In the genomic region with DNA sequence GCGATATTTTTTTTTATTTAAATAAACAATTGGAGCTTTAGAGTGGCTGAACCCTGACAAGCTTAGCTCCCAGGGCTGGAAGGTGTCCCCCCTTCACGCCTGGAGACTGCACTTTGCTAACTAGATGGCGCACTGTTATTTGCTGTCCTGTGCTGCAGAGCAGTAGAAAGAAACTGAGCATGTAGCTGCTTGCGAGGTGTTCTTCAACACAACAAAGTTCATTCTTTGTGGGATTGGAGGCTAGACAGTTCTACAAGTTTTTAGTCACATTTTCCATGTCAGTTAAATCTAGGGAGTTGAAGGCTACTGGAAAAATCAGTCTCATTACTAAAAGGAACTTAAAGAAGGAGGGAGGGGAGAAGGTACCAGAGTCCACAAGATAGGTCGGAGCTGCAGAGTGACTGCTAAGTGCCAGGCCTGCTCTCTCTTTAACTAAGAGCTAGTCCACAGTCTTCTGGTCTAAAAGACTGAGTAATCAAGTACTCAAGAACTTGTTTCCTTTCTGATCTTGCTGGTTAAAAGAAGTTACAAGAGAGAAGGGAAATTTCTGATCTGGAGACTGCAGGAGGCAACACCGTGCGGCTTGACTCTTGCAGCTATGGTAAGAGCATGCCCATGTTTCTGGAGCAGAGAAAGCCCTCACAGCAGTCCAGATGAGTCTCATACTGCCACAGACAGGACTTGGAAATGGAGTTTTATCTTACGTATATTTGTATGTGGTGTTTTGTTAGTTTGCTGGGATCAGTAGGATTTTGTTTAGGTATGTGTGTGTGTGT, we compare ENCODE assay signal across 9 mouse cellular contexts. TPM values are rescaled to one million over a fixed set of nuclear protein-coding genes. Genes with fewer than 3 reads are reported as not detected.
DNase-seq lines count a peak whose midpoint lies in the region; ATAC-seq and TF ChIP-seq lines count a peak whose summit lies in the region.
"Had no signal": no experiment of that assay in that cellular context is flagged by ENCODE, and none has a peak within 500 bp of the region (broad histone marks: within the 10 kb centered on the region; RNA-seq: fewer than 3 reads in every experiment).

No protein-coding gene starts in this region.

- WGBS in neural tube, embryonic 15.5 days, result 44% methylated on average over 8 of the region's 8 CpGs
- WGBS in heart, embryonic 15.5 days, result 41% methylated on average over 8 of the region's 8 CpGs
- WGBS in stomach, postnatal 0 days, result 56% methylated on average over 8 of the region's 8 CpGs
- 44% methylated on average over 8 of the region's 8 CpGs for WGBS in kidney, embryonic 15.5 days

- H3K4me3 ChIP-seq in neural tube, embryonic 15.5 days (replicated peaks), result no peak overlapping the region
- H3K4me3 ChIP-seq in heart, embryonic 15.5 days, result peak overlapping the region; percentile 67
- no peak overlapping the region for H3K4me3 ChIP-seq in stomach, postnatal 0 days (ENCODE audit: low read depth, low read length)
- no peak overlapping the region for H3K4me3 ChIP-seq in kidney, embryonic 15.5 days (replicated peaks)
- H3K4me3 ChIP-seq: hindbrain, embryonic 10.5 days had no signal

- H3K4me2 ChIP-seq in neural tube, embryonic 15.5 days, result no peak overlapping the region
- H3K4me2 ChIP-seq in heart, embryonic 15.5 days, result peak overlapping the region; percentile 82
- H3K4me2 ChIP-seq in stomach, postnatal 0 days (replicated peaks; ENCODE audit: low read depth), result no peak overlapping the region
- H3K4me2 ChIP-seq in kidney, embryonic 15.5 days, result no peak overlapping the region

- peak; percentile 20 to 23 for DNase-seq in cerebellum, postnatal 36 days
- peak; percentile 19 for DNase-seq in neural tube, embryonic 10.5 days (ENCODE audit: extremely low spot score, low spot score)
- DNase-seq in stomach, postnatal 0 days (ENCODE audit: low spot score), result no peak
- DNase-seq in adrenal gland, adult 18-20 months (ENCODE audit: low spot score in 2 of 2), result no peak

- no peak for ATAC-seq in cerebellum, adult (ENCODE audit: insufficient number of reproducible peaks, low FRiP score, low TSS enrichment)
- ATAC-seq in neural tube, embryonic 15.5 days (ENCODE audit: low FRiP score), result no peak
- no peak for ATAC-seq in heart, embryonic 15.5 days (replicated peaks; ENCODE audit: insufficient number of reproducible peaks, insufficient read depth, low FRiP score, low read depth)
- no peak for ATAC-seq in stomach, postnatal 0 days (ENCODE audit: low FRiP score, low TSS enrichment)
- ATAC-seq in kidney, embryonic 15.5 days (replicated peaks; ENCODE audit: low FRiP score), result no peak

- peaks cover 64% of the 10 kb centered on the region for H3K27me3 ChIP-seq in neural tube, embryonic 15.5 days (replicated peaks)
- H3K27me3 ChIP-seq in heart, embryonic 15.5 days, result 0 out of 2 replicates have a peak, but pooled peaks cover 6% of the 10 kb centered on the region
- H3K27me3 ChIP-seq in stomach, postnatal 0 days (ENCODE audit: control insufficient read depth, insufficient read depth, low read length), result no peaks in the 10 kb centered on the region
- peaks cover 72% of the 10 kb centered on the region for H3K27me3 ChIP-seq in kidney, embryonic 15.5 days

- no peak for TF ChIP-seq EP300 in stomach, postnatal 0 days (optimal IDR thresholded peaks at IDR 0.05)

- H3K9me3 ChIP-seq in neural tube, embryonic 15.5 days (replicated peaks), result no peaks in the 10 kb centered on the region
- no peaks in the 10 kb centered on the region for H3K9me3 ChIP-seq in heart, embryonic 15.5 days (replicated peaks)
- H3K9me3 ChIP-seq in stomach, postnatal 0 days (ENCODE audit: control insufficient read depth, low read length), result no peaks in the 10 kb centered on the region
- no peaks in the 10 kb centered on the region for H3K9me3 ChIP-seq in kidney, embryonic 15.5 days (replicated peaks)
- H3K9me3 ChIP-seq: hindbrain, embryonic 10.5 days had no signal

- H3K27ac ChIP-seq in neural tube, embryonic 15.5 days (replicated peaks), result no peak overlapping the region
- H3K27ac ChIP-seq in heart, embryonic 15.5 days, result peak overlapping the region; percentile 34
- H3K27ac ChIP-seq in stomach, postnatal 0 days (replicated peaks), result no peak overlapping the region
- H3K27ac ChIP-seq in kidney, embryonic 15.5 days, result no peak overlapping the region
- H3K27ac ChIP-seq: hindbrain, embryonic 10.5 days had no signal

- peaks cover 37% of the 10 kb centered on the region for H3K4me1 ChIP-seq in neural tube, embryonic 15.5 days
- H3K4me1 ChIP-seq in heart, embryonic 15.5 days (replicated peaks), result peaks cover 44% of the 10 kb centered on the region
- no peaks in the 10 kb centered on the region for H3K4me1 ChIP-seq in stomach, postnatal 0 days (replicated peaks; ENCODE audit: control insufficient read depth, insufficient read depth)
- peaks cover 41% of the 10 kb centered on the region for H3K4me1 ChIP-seq in kidney, embryonic 15.5 days

- no peaks in the 10 kb centered on the region for H3K36me3 ChIP-seq in neural tube, embryonic 15.5 days
- H3K36me3 ChIP-seq in heart, embryonic 15.5 days, result no peaks in the 10 kb centered on the region
- H3K36me3 ChIP-seq in stomach, postnatal 0 days (ENCODE audit: control insufficient read depth, insufficient read depth, low read length), result no peaks in the 10 kb centered on the region
- H3K36me3 ChIP-seq in kidney, embryonic 15.5 days, result no peaks in the 10 kb centered on the region
- H3K36me3 ChIP-seq: hindbrain, embryonic 10.5 days had no signal

- TF ChIP-seq CTCF in stomach, postnatal 0 days (IDR thresholded peaks at IDR 0.05; ENCODE audit: low read depth), result peak; percentile 61

- H3K9ac ChIP-seq in neural tube, embryonic 15.5 days (replicated peaks), result no peak overlapping the region
- peak overlapping the region; percentile 15; the same call in 1 of the 2 replicates for H3K9ac ChIP-seq in heart, embryonic 15.5 days
- no peak overlapping the region for H3K9ac ChIP-seq in stomach, postnatal 0 days (ENCODE audit: low read length)
- H3K9ac ChIP-seq in kidney, embryonic 15.5 days, result no peak overlapping the region

RNA-seq across cellular contexts. Expression of a gene that starts 3.3 kb away (rescaled TPM):
- 5.7 TPM in 2 replicates for polyA plus RNA-seq in neural tube, embryonic 15.5 days (2015; fragmentation: Nextera tagmentation; extraction: Ambion mirVana)
- polyA plus RNA-seq in heart, embryonic 15.5 days (2015; fragmentation: Nextera tagmentation; extraction: Ambion mirVana), result 28.5 and 30.9 TPM in 2 replicates
- polyA plus RNA-seq in stomach, postnatal 0 days (2015; fragmentation: Nextera tagmentation; extraction: Ambion mirVana), result 3.2 and 5.3 TPM in 2 replicates
- 1 to 10 TPM; 1.5 to 3.2 TPM for total RNA-seq in adrenal gland, adult 18-20 months (2021)
- 3.4 and 5.4 TPM in 2 replicates for polyA plus RNA-seq in kidney, embryonic 15.5 days (2015; fragmentation: Nextera tagmentation; extraction: Ambion mirVana)

Comparison
In these comparisons a context has a peak if more than half of its experiments do, and no peak if none do; other contexts are left out.
1. DNase-seq: peak in cerebellum, postnatal 36 days (2 of 2) and neural tube, embryonic 10.5 days (single experiment); none in stomach, postnatal 0 days (single experiment) and adrenal gland, adult 18-20 months (0 of 2).